Mouse (Mus musculus): ENCODE measurements around the gene Kdr.

The Kdr gene

GRCm38 (mm10) chr5:75978374-75979100 lies at the start of gene Kdr:
TSS of gene Kdr (minus strand) at chr5:75978458.
- DNase-seq (ENCODE audit: low read depth): no peak

- DNase-seq (ENCODE audit: low read depth): no peak
These were observed 48.5 kb upstream of the Kdr start for GRCm38 (mm10) chr5:76026805-76027204.

GRCm38 (mm10) chr5:76025996-76026665 lies 47.9 kb upstream of the Kdr start:
- DNase-seq (ENCODE audit: low read depth): peak; percentile 43

- DNase-seq (ENCODE audit: low read depth): no peak
These were observed 44.9 kb upstream of the Kdr start for GRCm38 (mm10) chr5:76023011-76023773.

GRCm38 (mm10) chr5:76022436-76022835 lies 44.2 kb upstream of the Kdr start:
- no peak for DNase-seq (ENCODE audit: low read depth)

GRCm38 (mm10) chr5:76018321-76018720 lies 40.1 kb upstream of the Kdr start:
- DNase-seq (ENCODE audit: low read depth): no peak

- no peak for DNase-seq (ENCODE audit: low read depth)
These were observed 37.8 kb upstream of the Kdr start for GRCm38 (mm10) chr5:76016086-76016485.

- no peak for DNase-seq (ENCODE audit: low read depth)
These were observed 35.7 kb upstream of the Kdr start for GRCm38 (mm10) chr5:76013881-76014431.

- no peak for DNase-seq (ENCODE audit: low read depth)
These were observed 28.1 kb upstream of the Kdr start for GRCm38 (mm10) chr5:76006403-76006802.

- DNase-seq (ENCODE audit: low read depth): peak; percentile 28
These were observed 12.0 kb upstream of the Kdr start for GRCm38 (mm10) chr5:75990212-75990611.

GRCm38 (mm10) chr5:75987530-75987929 lies 9.3 kb upstream of the Kdr start:
- DNase-seq (ENCODE audit: low read depth): no peak

- peak; percentile 11 for DNase-seq (ENCODE audit: low read depth)
These were observed 2.5 kb upstream of the Kdr start for GRCm38 (mm10) chr5:75980521-75981311.

GRCm38 (mm10) chr5:75979108-75979507 lies 850 bp upstream of the Kdr start:
- DNase-seq (ENCODE audit: low read depth): no peak

GRCm38 (mm10) chr5:75977441-75978373 lies 551 bp downstream of the Kdr start:
- DNase-seq (ENCODE audit: low read depth): no peak

- DNase-seq (ENCODE audit: low read depth): no peak
These were observed 1.6 kb downstream of the Kdr start for GRCm38 (mm10) chr5:75976696-75977095.

GRCm38 (mm10) chr5:75975398-75975797 lies 2.9 kb downstream of the Kdr start:
- DNase-seq (ENCODE audit: low read depth): no peak

GRCm38 (mm10) chr5:75974543-75975130 lies 3.6 kb downstream of the Kdr start:
- peak; percentile 3 for DNase-seq (ENCODE audit: low read depth)

- DNase-seq (ENCODE audit: low read depth): no peak
These were observed 8.4 kb downstream of the Kdr start for GRCm38 (mm10) chr5:75969887-75970286.

GRCm38 (mm10) chr5:75962558-75962957 lies 15.7 kb downstream of the Kdr start:
- DNase-seq (ENCODE audit: low read depth): no peak

Measured in 416B (cell line).